In genomic region chr8:116989842-116990241, GRCm38 (mm10) we compare ENCODE assay signal across 21 mouse cellular contexts. TPM values are rescaled to one million over a fixed set of nuclear protein-coding genes. Genes with fewer than 3 reads are reported as not detected.
DNase-seq lines count a peak whose midpoint lies in the region; ATAC-seq and TF ChIP-seq lines count a peak whose summit lies in the region.
"Had no signal": no experiment of that assay in that cellular context is flagged by ENCODE, and none has a peak within 500 bp of the region (broad histone marks: within the 10 kb centered on the region; RNA-seq: fewer than 3 reads in every experiment).

No protein-coding gene starts in this region.

- TF ChIP-seq POLR2A in heart, adult 2 months (IDR thresholded peaks at IDR 0.05; ENCODE audit: insufficient read depth, low read depth, low read length): no peak

- intact Hi-C loops in heart, adult 2 months (cut with DNase I): loop anchor here (5.0 kb wide), 1 partner anchor 68 kb away; the partner anchor contains the start of genes Cenpn and Cmc2

- peaks cover 2% of the 10 kb centered on the region for H3K4me1 ChIP-seq in heart, adult 2 months (ENCODE audit: control insufficient read depth, insufficient read depth, low read length)
- peaks cover 3 to 9% of the 10 kb centered on the region in 2 experiments; a peak in 2 of 4 replicates for H3K4me1 ChIP-seq in liver, embryonic 14.5 days (replicated peaks; ENCODE audit: control insufficient read depth in 2 of 2, insufficient read depth in 2 of 2, low read length in 1 of 2)
- peaks cover 32% of the 10 kb centered on the region for H3K4me1 ChIP-seq in liver, embryonic 12.5 days

- H3K4me3 ChIP-seq in heart, adult 2 months: no peak overlapping the region
- H3K4me3 ChIP-seq in liver, embryonic 14.5 days (ENCODE audit: insufficient read depth in 1 of 2, low read depth in 2 of 2, low read length in 2 of 2): no peak overlapping the region
- H3K4me3 ChIP-seq in liver, embryonic 12.5 days: no peak overlapping the region
- H3K4me3 ChIP-seq: embryonic facial prominence, embryonic 15.5 days; forebrain, embryonic 10.5 days; hindbrain, embryonic 12.5 days; liver, embryonic 13.5 days; megakaryocyte, embryonic 14.5 days; neural tube, embryonic 12.5 days had no signal

- H3K27me3 ChIP-seq in heart, adult 2 months (ENCODE audit: control insufficient read depth, insufficient read depth, low read length): no peaks in the 10 kb centered on the region
- no peaks in the 10 kb centered on the region for H3K27me3 ChIP-seq in liver, embryonic 14.5 days (ENCODE audit: control insufficient read depth, insufficient read depth, low read length)
- H3K27me3 ChIP-seq in liver, embryonic 12.5 days (replicated peaks): no peaks in the 10 kb centered on the region
- H3K27me3 ChIP-seq: embryonic facial prominence, embryonic 15.5 days; liver, embryonic 13.5 days; megakaryocyte, embryonic 14.5 days; neural tube, embryonic 12.5 days had no signal

- over 99% methylated on average over 3 of the region's 3 CpGs for WGBS in heart, adult 2 months
- WGBS in liver, embryonic 14.5 days (ENCODE audit: insufficient replicate concordance): 84% methylated on average over 3 of the region's 3 CpGs
- 87% methylated on average over 3 of the region's 3 CpGs for WGBS in liver, embryonic 12.5 days (ENCODE audit: insufficient replicate concordance)

- H3K9ac ChIP-seq in heart, adult 2 months (ENCODE audit: low read depth, low read length): no peak overlapping the region
- no peak overlapping the region for H3K9ac ChIP-seq in liver, embryonic 14.5 days (replicated peaks)
- H3K9ac ChIP-seq in liver, embryonic 12.5 days: no peak overlapping the region
- H3K9ac ChIP-seq: embryonic facial prominence, embryonic 15.5 days; hindbrain, embryonic 12.5 days; liver, embryonic 13.5 days; neural tube, embryonic 12.5 days had no signal

- no peak overlapping the region for H3K4me2 ChIP-seq in liver, embryonic 14.5 days (ENCODE audit: low read depth)
- no peak overlapping the region for H3K4me2 ChIP-seq in liver, embryonic 12.5 days
- H3K4me2 ChIP-seq: embryonic facial prominence, embryonic 15.5 days; heart, embryonic 11.5 days; hindbrain, embryonic 12.5 days; liver, embryonic 13.5 days; neural tube, embryonic 12.5 days had no signal

- H3K27ac ChIP-seq in heart, adult 2 months: no peak overlapping the region
- H3K27ac ChIP-seq in liver, embryonic 14.5 days: no peak overlapping the region
- no peak overlapping the region for H3K27ac ChIP-seq in liver, embryonic 12.5 days
- H3K27ac ChIP-seq: embryonic facial prominence, embryonic 15.5 days; forebrain, embryonic 10.5 days; hindbrain, embryonic 12.5 days; liver, embryonic 13.5 days; neural tube, embryonic 12.5 days had no signal

- TF ChIP-seq CTCF in heart, adult 2 months (IDR thresholded peaks at IDR 0.05): peak; percentile 35
- peak; percentile 23; the same call in 1 of the 2 replicates for TF ChIP-seq CTCF in liver, embryonic 14.5 days (IDR thresholded peaks at IDR 0.05; ENCODE audit: low read depth)

- no peaks in the 10 kb centered on the region for H3K9me3 ChIP-seq in liver, embryonic 14.5 days (ENCODE audit: control insufficient read depth, low read length)
- no peaks in the 10 kb centered on the region for H3K9me3 ChIP-seq in liver, embryonic 12.5 days (replicated peaks)
- H3K9me3 ChIP-seq: embryonic facial prominence, embryonic 15.5 days; forebrain, embryonic 10.5 days; hindbrain, embryonic 12.5 days; liver, embryonic 13.5 days; megakaryocyte, embryonic 14.5 days; neural tube, embryonic 12.5 days had no signal

- TF ChIP-seq EP300 in heart, adult 2 months (IDR thresholded peaks at IDR 0.05; ENCODE audit: insufficient read depth, low read depth, low read length): no peak
- TF ChIP-seq EP300 in liver, embryonic 14.5 days (IDR thresholded peaks at IDR 0.05; ENCODE audit: low read depth): no peak

- 0 out of 2 replicates have a peak, but pooled peaks cover 1% of the 10 kb centered on the region for H3K79me2 ChIP-seq in heart, adult 2 months (replicated peaks; ENCODE audit: control insufficient read depth, insufficient read depth, low read length)

- DNase-seq in heart, adult 2 months: no peak
- no peak for DNase-seq in heart, adult 9 months (ENCODE audit: low spot score in 2 of 2)
- DNase-seq in liver, embryonic 14.5 days (ENCODE audit: low read depth in 3 of 3, low spot score in 3 of 3): no peak
- peak; percentile 49 for DNase-seq in 3T3-L1 (ENCODE audit: low read depth, low spot score)
- DNase-seq in R1 (ENCODE audit: low read depth, low spot score): peak; percentile 65
- DNase-seq in natural killer cell, adult 2 months (ENCODE audit: low spot score in 2 of 2): no peak
- DNase-seq in urinary bladder, adult 18-20 months (ENCODE audit: low spot score in 2 of 2): no peak
- DNase-seq: adrenal gland, postnatal 36 days; cerebellum, adult 18-20 months; cerebellum, postnatal 25 days; heart, postnatal 10 days; kidney, postnatal 14 days; liver, embryonic 13.5 days; lung, postnatal 10 days had no signal

- H3K36me3 ChIP-seq in heart, adult 2 months (ENCODE audit: control insufficient read depth, insufficient read depth, low read length): no peaks in the 10 kb centered on the region
- peaks cover 3% of the 10 kb centered on the region for H3K36me3 ChIP-seq in liver, embryonic 14.5 days (replicated peaks; ENCODE audit: control insufficient read depth, insufficient read depth, low read depth)
- H3K36me3 ChIP-seq in liver, embryonic 12.5 days: peaks cover 50% of the 10 kb centered on the region

- no peak for ATAC-seq in liver, embryonic 14.5 days (ENCODE audit: insufficient read depth)
- no peak for ATAC-seq in liver, embryonic 12.5 days

RNA-seq across cellular contexts. Expression of gene Gcsh, which starts 3.5 kb away (rescaled TPM):
- 10 to 100 TPM; 51.2 to 55.1 TPM for total RNA-seq in heart, adult 2 months (2021)
- 34.8 and 63.6 TPM in 2 replicates for polyA plus RNA-seq in heart, adult 2 months (2012; rRNA removed)
- polyA plus RNA-seq in liver, embryonic 14.5 days (2012; rRNA removed): 24.8 and 38.8 TPM in 2 replicates
- 81.3 and 84.0 TPM in 2 replicates for polyA plus RNA-seq in liver, embryonic 14.5 days (2014; fragmentation: Nextera tagmentation; extraction: Ambion mirVana)
- 86.0 and 93.4 TPM in 2 replicates for polyA plus RNA-seq in liver, embryonic 12.5 days (2016; fragmentation: Nextera tagmentation; extraction: Ambion mirVana)

RNA-seq across cellular contexts. Expression of gene 1700030J22Rik, which starts 11.1 kb away (rescaled TPM):
- total RNA-seq in heart, adult 2 months (2021): under 1 TPM; 0.44 to 0.68 TPM
- 0.35 and 0.41 TPM in 2 replicates for polyA plus RNA-seq in heart, adult 2 months (2012; rRNA removed)
- polyA plus RNA-seq in liver, embryonic 14.5 days (2012; rRNA removed): 0.25 and 0.29 TPM in 2 replicates
- polyA plus RNA-seq in liver, embryonic 14.5 days (2014; fragmentation: Nextera tagmentation; extraction: Ambion mirVana): 0.18 and 0.20 TPM in 2 replicates
- polyA plus RNA-seq in liver, embryonic 12.5 days (2016; fragmentation: Nextera tagmentation; extraction: Ambion mirVana): 0.66 and 0.92 TPM in 2 replicates

RNA-seq across cellular contexts. Expression of gene Atmin, which starts 46.6 kb away (rescaled TPM):
- total RNA-seq in heart, adult 2 months (2021): 10 to 100 TPM; 14.4 to 16.5 TPM
- 9.3 and 14.5 TPM in 2 replicates for polyA plus RNA-seq in heart, adult 2 months (2012; rRNA removed)
- 2.8 and 3.3 TPM in 2 replicates for polyA plus RNA-seq in liver, embryonic 14.5 days (2012; rRNA removed)
- 3.3 and 4.9 TPM in 2 replicates for polyA plus RNA-seq in liver, embryonic 14.5 days (2014; fragmentation: Nextera tagmentation; extraction: Ambion mirVana)
- 7.6 and 8.2 TPM in 2 replicates for polyA plus RNA-seq in liver, embryonic 12.5 days (2016; fragmentation: Nextera tagmentation; extraction: Ambion mirVana)

Comparison
In these comparisons a context has a peak if more than half of its experiments do, and no peak if none do; other contexts are left out.
1. DNase-seq: peak in 3T3-L1 (single experiment) and R1 (single experiment); none in heart, adult 2 months (0 of 2), heart, adult 9 months (0 of 2), liver, embryonic 14.5 days (0 of 3), natural killer cell, adult 2 months (0 of 2) and urinary bladder, adult 18-20 months (0 of 2).